In the genomic region with DNA sequence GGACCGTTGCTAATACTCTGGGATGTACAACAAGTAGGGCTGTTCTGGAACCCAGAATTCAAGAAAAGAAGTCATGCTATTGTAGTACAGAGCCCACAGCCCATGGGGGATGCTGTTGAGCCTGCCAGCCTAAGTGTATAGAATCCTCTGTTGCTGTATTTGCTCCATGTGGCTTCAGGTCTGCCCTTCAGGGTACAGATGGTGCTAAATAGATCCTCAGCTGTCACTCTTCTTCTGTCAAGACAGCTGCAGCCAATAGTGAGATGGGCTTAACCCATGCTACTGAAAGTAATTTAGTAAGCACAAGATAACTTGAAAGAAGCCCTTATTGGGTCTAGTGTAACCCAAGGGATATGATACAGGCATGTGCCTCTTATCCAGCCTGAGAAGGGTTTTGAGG, we compare ENCODE assay signal across 18 mouse cellular contexts.
"Had no signal": no experiment of that assay in that cellular context is flagged by ENCODE, and none has a peak within 500 bp of the region (broad histone marks: within the 10 kb centered on the region; RNA-seq: fewer than 3 reads in every experiment).

No protein-coding gene starts in this region.

- H3K27ac ChIP-seq: lung, embryonic 15.5 days; macrophage; midbrain, embryonic 12.5 days; neural tube, embryonic 12.5 days; stomach, embryonic 15.5 days; stomach, postnatal 0 days had no signal

- H3K4me1 ChIP-seq: lung, embryonic 15.5 days; megakaryocyte, embryonic 14.5 days; neural tube, embryonic 12.5 days; stomach, embryonic 15.5 days had no signal

- H3K36me3 ChIP-seq: lung, embryonic 15.5 days; midbrain, embryonic 12.5 days; neural tube, embryonic 12.5 days; stomach, embryonic 15.5 days had no signal

- H3K4me3 ChIP-seq: lung, embryonic 15.5 days; megakaryocyte, embryonic 14.5 days; midbrain, embryonic 12.5 days; neural tube, embryonic 12.5 days; stomach, embryonic 15.5 days had no signal

- H3K27me3 ChIP-seq: lung, embryonic 15.5 days; midbrain, embryonic 12.5 days; neural tube, embryonic 12.5 days; stomach, embryonic 15.5 days had no signal

- DNase-seq: liver, postnatal 0 days; lung, adult 2 months; lung, postnatal 14 days; lung, postnatal 36 days; midbrain, embryonic 14.5 days; right cerebral cortex, postnatal 14 days; thymus, adult 2 months; thymus, postnatal 25 days; thymus, postnatal 4 days had no signal

- H3K9ac ChIP-seq: liver, postnatal 0 days; lung, embryonic 15.5 days; midbrain, embryonic 12.5 days; neural tube, embryonic 12.5 days; stomach, embryonic 15.5 days had no signal

- ATAC-seq: liver, postnatal 0 days; lung, postnatal 0 days; midbrain, embryonic 16.5 days had no signal

- H3K4me2 ChIP-seq: lung, embryonic 15.5 days; midbrain, embryonic 12.5 days; neural tube, embryonic 12.5 days; stomach, embryonic 15.5 days had no signal

- H3K9me3 ChIP-seq: lung, embryonic 15.5 days; megakaryocyte, embryonic 14.5 days; midbrain, embryonic 12.5 days; neural tube, embryonic 12.5 days; stomach, embryonic 15.5 days had no signal
